ENCODE assay signal across 9 mouse cellular contexts in the genomic region with DNA sequence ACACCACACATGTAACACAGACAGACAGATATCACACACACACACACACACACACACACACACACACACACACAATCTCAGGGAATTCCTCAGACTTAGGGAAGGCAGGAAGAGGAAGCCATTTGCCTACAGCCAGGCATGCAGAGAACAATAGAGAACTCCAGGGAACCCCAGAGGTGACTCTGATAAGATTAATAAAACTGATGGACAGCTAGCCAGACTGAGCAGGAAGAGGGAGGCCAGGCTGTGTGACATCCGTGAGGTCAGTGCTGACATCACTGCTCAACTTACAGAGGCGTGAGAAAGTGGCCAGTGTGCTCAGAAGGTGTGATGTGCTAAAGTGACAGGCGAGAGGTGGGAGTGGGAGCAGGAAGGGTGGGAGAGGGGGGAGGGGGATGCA.
DNase-seq lines count a peak whose midpoint lies in the region; ATAC-seq and TF ChIP-seq lines count a peak whose summit lies in the region.
"Had no signal": no experiment of that assay in that cellular context is flagged by ENCODE, and none has a peak within 500 bp of the region (broad histone marks: within the 10 kb centered on the region; RNA-seq: fewer than 3 reads in every experiment).

No protein-coding gene starts in this region.

- H3K4me3 ChIP-seq in hindbrain, embryonic 10.5 days: no peak overlapping the region
- H3K4me3 ChIP-seq in hindbrain, embryonic 11.5 days (ENCODE audit: low read depth, low read length): no peak overlapping the region
- H3K4me3 ChIP-seq in heart, embryonic 14.5 days (ENCODE audit: control insufficient read depth in 1 of 2, insufficient read depth in 1 of 2, low read depth in 1 of 2, low read length in 2 of 2): no peak overlapping the region
- no peak overlapping the region for H3K4me3 ChIP-seq in forebrain, postnatal 0 days (ENCODE audit: low read depth, low read length)
- H3K4me3 ChIP-seq: limb, embryonic 15.5 days had no signal

- H3K4me1 ChIP-seq in hindbrain, embryonic 10.5 days (replicated peaks): peaks cover 38% of the 10 kb centered on the region
- H3K4me1 ChIP-seq in hindbrain, embryonic 11.5 days (replicated peaks; ENCODE audit: control insufficient read depth, insufficient read depth, low read length): no peaks in the 10 kb centered on the region
- H3K4me1 ChIP-seq in heart, embryonic 14.5 days (ENCODE audit: control insufficient read depth in 2 of 2, insufficient read depth in 2 of 2, low read length in 2 of 2): peaks cover 6 to 14% of the 10 kb centered on the region in 2 experiments; a peak in 3 of 4 replicates
- H3K4me1 ChIP-seq in forebrain, postnatal 0 days (ENCODE audit: insufficient read depth): no peaks in the 10 kb centered on the region

- H3K9me3 ChIP-seq in hindbrain, embryonic 10.5 days: no peaks in the 10 kb centered on the region
- H3K9me3 ChIP-seq in hindbrain, embryonic 11.5 days (ENCODE audit: control insufficient read depth, low read length): no peaks in the 10 kb centered on the region
- no peaks in the 10 kb centered on the region for H3K9me3 ChIP-seq in heart, embryonic 14.5 days (ENCODE audit: control insufficient read depth, low read length)
- no peaks in the 10 kb centered on the region for H3K9me3 ChIP-seq in forebrain, postnatal 0 days (ENCODE audit: low read length)
- H3K9me3 ChIP-seq: limb, embryonic 15.5 days had no signal

- no peak for ATAC-seq in hindbrain, embryonic 11.5 days (ENCODE audit: low FRiP score)
- ATAC-seq in heart, embryonic 14.5 days (ENCODE audit: insufficient number of reproducible peaks, insufficient read depth, low FRiP score, low read depth): peak; percentile 81
- no peak for ATAC-seq in forebrain, postnatal 0 days

- H3K9ac ChIP-seq in hindbrain, embryonic 11.5 days (ENCODE audit: low read depth, low read length): no peak overlapping the region
- H3K9ac ChIP-seq in heart, embryonic 14.5 days (ENCODE audit: low read length): no peak overlapping the region
- no peak overlapping the region for H3K9ac ChIP-seq in forebrain, postnatal 0 days
- H3K9ac ChIP-seq: limb, embryonic 15.5 days had no signal

- WGBS in hindbrain, embryonic 10.5 days: 58% methylated on average over 3 of the region's 3 CpGs
- 43% methylated on average over 3 of the region's 3 CpGs for WGBS in hindbrain, embryonic 11.5 days
- 21% methylated on average over 3 of the region's 3 CpGs for WGBS in heart, embryonic 14.5 days
- 71% methylated on average over 3 of the region's 3 CpGs for WGBS in forebrain, postnatal 0 days

- H3K27ac ChIP-seq in hindbrain, embryonic 10.5 days: 0 out of 2 replicates have a peak overlapping the region, but pooled peaks have one; percentile 29
- H3K27ac ChIP-seq in hindbrain, embryonic 11.5 days (ENCODE audit: low read depth, low read length): no peak overlapping the region
- peak overlapping the region in 1 of 2 experiments; percentile 30; a peak in 1 of 4 replicates for H3K27ac ChIP-seq in heart, embryonic 14.5 days (replicated peaks in 1 of 2; ENCODE audit: control insufficient read depth in 1 of 2, insufficient read depth in 1 of 2, low read depth in 2 of 2, low read length in 2 of 2)
- no peak overlapping the region for H3K27ac ChIP-seq in forebrain, postnatal 0 days (ENCODE audit: low read depth, low read length)
- H3K27ac ChIP-seq: limb, embryonic 15.5 days had no signal

- H3K27me3 ChIP-seq in hindbrain, embryonic 10.5 days (ENCODE audit: insufficient read depth, poor library complexity, severe bottlenecking): peaks cover 10% of the 10 kb centered on the region
- H3K27me3 ChIP-seq in hindbrain, embryonic 11.5 days (ENCODE audit: control insufficient read depth, insufficient read depth, low read length): no peaks in the 10 kb centered on the region
- H3K27me3 ChIP-seq in heart, embryonic 14.5 days (ENCODE audit: control insufficient read depth, insufficient read depth, low read length): no peaks in the 10 kb centered on the region; the same call in 1 of the 2 replicates
- H3K27me3 ChIP-seq in forebrain, postnatal 0 days (ENCODE audit: insufficient read depth, low read length): no peaks in the 10 kb centered on the region

- DNase-seq in hindbrain, embryonic 10.5 days (ENCODE audit: low spot score): peak; percentile 15
- DNase-seq in hindbrain, embryonic 11.5 days (ENCODE audit: low spot score): no peak
- DNase-seq in kidney, postnatal 10 days: peak; percentile 64
- DNase-seq in lung, postnatal 4 days: peak; percentile 53 to 67
- no peak for DNase-seq in thymus, postnatal 25 days
- no peak for DNase-seq in layer of hippocampus, postnatal 36 days
- no peak for DNase-seq in forebrain, postnatal 0 days

- H3K36me3 ChIP-seq in hindbrain, embryonic 10.5 days: no peaks in the 10 kb centered on the region
- H3K36me3 ChIP-seq in hindbrain, embryonic 11.5 days (ENCODE audit: control insufficient read depth, insufficient read depth, low read length): no peaks in the 10 kb centered on the region
- no peaks in the 10 kb centered on the region for H3K36me3 ChIP-seq in heart, embryonic 14.5 days (ENCODE audit: control insufficient read depth, insufficient read depth, low read length)
- H3K36me3 ChIP-seq in forebrain, postnatal 0 days (ENCODE audit: insufficient read depth): no peaks in the 10 kb centered on the region
- H3K36me3 ChIP-seq: limb, embryonic 15.5 days had no signal

- H3K4me2 ChIP-seq in hindbrain, embryonic 11.5 days (replicated peaks; ENCODE audit: low read depth, low read length): no peak overlapping the region
- H3K4me2 ChIP-seq in heart, embryonic 14.5 days (ENCODE audit: low read length): no peak overlapping the region
- H3K4me2 ChIP-seq in forebrain, postnatal 0 days (ENCODE audit: low read depth): no peak overlapping the region
- H3K4me2 ChIP-seq: limb, embryonic 15.5 days had no signal

- TF ChIP-seq CTCF in forebrain, postnatal 0 days (IDR thresholded peaks at IDR 0.05; ENCODE audit: low read depth): no peak

Comparison
In these comparisons a context has a peak if more than half of its experiments do, and no peak if none do; other contexts are left out.
1. DNase-seq: peak in hindbrain, embryonic 10.5 days (single experiment), kidney, postnatal 10 days (single experiment) and lung, postnatal 4 days (2 of 2); none in hindbrain, embryonic 11.5 days (single experiment), thymus, postnatal 25 days (single experiment), layer of hippocampus, postnatal 36 days (0 of 2) and forebrain, postnatal 0 days (single experiment).